Mouse (Mus musculus) heart, postnatal 14 days (tissue): ENCODE results near the gene Lct. TPM values are rescaled to one million over a fixed set of nuclear protein-coding genes. Genes with fewer than 3 reads are reported as not detected.
"Not testable (repeated sequence)": the region's sequence is repeated elsewhere in the genome, so short reads cannot be mapped to it uniquely, and the experiment has no call there.

ENCODE experiments used
- DNase-seq, 2 experiments: peaks; one replicate each; pipeline ENCODE4 v3.0.0; 2021 to 2022
- intact Hi-C: fragments of 180-260 bp; cut with DNase I; formaldehyde crosslinking; loops from one replicate; pipeline ENCODE4 v1.15.1; 2025
- long read RNA-seq, 2 experiments: library from polyadenylated mRNA; stranded (forward); transcript quantifications; one replicate each; pipeline ENCODE4 v2.0.0; 2021
- total RNA-seq, 2 experiments: library from RNA; stranded (reverse); gene quantifications; 2 replicates each; pipeline ENCODE4 v1.2.3; 2021

Lct gene
- under 1 TPM in 1 of 2 experiments, not detected in 1; 0.05 TPM for total RNA-seq
- long read RNA-seq, experiment 1 = 0 reads
- long read RNA-seq, experiment 2 = 0 reads

- DNase-seq = no peak
- intact Hi-C loops = no loop called here
Observed at GRCm38 (mm10) chr1:128328218-128328617, at the start of gene Lct. Gene Lct, minus strand, starts transcription at chr1:128328318.

DNA sequence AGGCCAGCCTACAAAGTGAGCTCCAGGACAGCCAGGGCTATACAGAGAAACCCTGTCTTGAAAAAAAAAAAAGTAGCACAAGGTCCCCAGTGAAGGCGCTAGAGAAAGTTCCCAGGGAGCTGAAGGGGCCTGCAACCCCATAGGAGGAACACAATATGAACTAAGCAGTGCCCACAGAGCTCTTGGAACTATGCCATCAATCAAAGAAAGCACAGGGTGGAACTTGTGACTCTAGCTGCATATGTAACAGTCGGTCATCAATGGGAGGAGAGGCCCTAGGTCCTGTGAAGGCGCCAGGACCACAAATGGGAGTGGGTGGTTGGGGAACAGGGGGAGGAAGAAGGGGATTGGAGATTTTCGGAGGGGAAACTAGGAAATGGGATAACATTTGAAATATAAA, 48.7 kb upstream of the Lct start:
- intact Hi-C loops = no loop called here
- DNase-seq = no peak

DNA sequence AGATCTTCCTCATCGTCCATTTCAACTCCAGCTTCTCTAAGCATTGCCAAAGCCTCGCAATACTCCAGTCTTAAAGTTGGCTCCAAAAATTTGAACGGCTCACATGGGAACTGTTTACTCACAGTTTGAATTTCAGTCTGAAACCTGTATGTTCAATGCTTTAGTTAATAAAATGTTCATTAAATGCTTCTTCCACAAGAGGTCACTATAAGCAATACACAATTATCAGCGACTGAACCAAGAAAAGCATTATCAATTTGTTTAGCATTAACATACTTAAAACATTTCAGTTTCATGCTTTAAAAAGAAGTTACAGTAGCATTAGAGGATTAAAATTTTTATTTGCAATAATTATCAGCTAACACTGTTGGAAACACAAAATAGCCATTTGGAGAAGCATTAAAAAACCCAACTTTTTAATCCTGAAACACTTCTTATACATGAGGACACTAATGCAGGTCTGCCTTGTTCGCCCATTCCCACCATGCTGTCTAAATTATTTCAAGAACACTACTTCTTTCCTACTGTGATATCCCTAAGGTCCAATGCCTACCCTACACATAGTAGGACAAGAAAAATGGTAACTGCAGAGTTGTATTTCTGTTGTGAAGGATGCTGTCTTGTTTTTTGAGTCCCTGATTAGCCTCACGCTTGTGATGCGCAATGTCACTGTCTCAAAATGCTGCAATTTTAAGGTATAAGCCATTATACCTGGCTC, 44.2 kb upstream of the Lct start:
- DNase-seq = no peak
- intact Hi-C loops = loop anchor here (1.0 to 5.0 kb wide), 3 partner anchors 85 to 452 kb away; partner anchors contain the start of gene Cxcr4

DNA sequence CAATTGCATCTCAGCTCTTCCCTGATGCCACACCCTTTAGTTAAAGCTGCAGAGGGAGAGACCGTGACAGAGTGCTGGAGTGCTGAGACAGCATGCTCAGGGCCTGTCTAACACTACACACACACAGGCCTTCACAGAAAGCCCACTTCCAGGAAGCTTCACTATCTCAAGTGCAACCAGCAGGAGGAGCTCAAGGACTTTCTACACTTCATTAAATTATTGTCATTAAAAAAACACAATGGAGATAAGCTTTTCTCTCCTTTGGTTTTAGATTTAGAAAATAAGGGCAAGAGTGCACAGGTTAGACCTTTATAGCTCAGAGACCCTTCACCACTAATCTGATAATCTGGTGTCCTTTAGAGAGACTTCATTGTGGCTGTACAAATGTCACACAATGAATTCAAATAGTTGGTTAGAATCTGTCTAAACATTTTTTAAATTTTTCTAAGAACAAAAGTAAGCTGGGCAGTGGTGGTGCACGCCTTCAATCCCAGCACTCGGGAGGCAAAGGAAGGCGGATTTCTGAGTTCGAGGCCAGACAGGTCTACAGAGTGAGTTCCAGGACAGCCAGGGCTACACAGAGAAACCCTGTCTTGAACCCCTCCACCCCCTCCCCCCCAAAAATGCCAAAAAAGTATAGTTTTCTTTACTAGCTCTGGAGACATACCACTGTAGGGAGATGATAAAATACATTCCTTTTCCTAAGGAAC, 40.8 kb upstream of the Lct start:
- DNase-seq = peak; percentile 52 to 62
- intact Hi-C loops = no loop called here

DNA sequence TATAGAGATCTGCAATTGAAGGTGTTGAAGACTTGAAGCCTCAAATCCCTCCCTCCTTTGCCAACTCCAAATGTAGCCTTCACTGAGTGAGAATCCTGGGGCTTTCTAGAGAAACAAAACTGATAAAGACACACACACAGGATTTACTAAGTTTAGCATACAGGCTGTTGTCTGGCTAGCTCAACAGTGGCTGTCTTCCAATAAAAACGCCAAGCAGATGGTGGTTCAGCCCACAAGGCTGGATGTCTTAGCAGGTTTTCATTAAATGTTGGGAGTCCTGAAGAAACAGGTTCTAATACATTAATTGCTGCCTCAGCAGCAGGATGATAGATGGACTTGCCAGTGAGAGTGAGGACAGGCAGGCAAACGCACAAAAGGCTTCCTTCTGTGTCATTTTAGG, 32.5 kb upstream of the Lct start:
- intact Hi-C loops = no loop called here
- no peak for DNase-seq

- peak; percentile 91 to 94 for DNase-seq
- intact Hi-C loops = no loop called here
Observed at GRCm38 (mm10) chr1:128359554-128360376, 31.6 kb upstream of the Lct start, which contains the start of gene Mcm6. Gene Mcm6, minus strand, starts transcription at chr1:128359664.

GRCm38 (mm10) chr1:128358916-128359553, 30.9 kb upstream of the Lct start:
- peak in 1 of 2 experiments; percentile 10 for DNase-seq
- intact Hi-C loops = no loop called here

DNA sequence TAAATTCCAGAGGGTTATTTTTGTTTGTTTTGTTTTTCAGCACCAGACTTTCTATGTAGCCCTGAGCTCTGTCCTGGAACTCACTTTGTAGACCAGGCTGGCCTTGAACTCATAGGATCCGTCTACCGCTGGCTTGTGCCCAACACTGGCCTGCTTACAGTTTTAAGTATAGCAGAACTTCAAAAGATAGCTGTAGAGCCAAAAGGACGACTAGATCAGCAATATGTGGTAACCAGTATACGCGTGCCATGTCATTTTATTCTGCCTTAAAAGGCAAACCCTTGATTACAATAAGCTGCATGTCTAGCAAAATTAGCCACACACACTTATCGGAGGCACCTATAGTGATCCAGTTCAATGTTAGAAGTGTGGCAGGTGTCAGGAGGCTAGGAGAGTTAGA, 30.2 kb upstream of the Lct start:
- intact Hi-C loops = no loop called here
- DNase-seq = no peak

GRCm38 (mm10) chr1:128357452-128357851, 29.3 kb upstream of the Lct start:
- DNase-seq = no peak
- intact Hi-C loops = no loop called here

DNA sequence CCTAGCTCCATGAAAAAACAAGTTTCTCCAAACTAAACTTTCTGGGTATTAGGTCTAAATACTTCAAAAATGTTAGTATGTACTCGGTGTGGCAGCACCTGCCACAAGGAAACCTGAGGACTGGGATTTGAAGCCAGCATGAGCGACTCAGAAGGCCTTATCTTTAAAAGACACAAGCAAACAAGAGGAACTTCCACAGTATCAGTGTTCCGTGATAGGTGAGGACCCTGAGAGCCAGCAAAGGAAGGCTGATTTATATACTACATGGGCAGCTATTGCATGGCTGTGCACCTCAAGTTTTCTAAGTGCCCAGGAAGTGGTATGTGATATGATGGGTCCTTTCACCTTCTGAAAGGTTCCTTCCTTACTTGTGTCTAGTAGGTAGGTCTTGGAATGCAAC, 25.0 kb upstream of the Lct start:
- DNase-seq = no peak
- intact Hi-C loops = no loop called here

GRCm38 (mm10) chr1:128344232-128344631, 16.1 kb upstream of the Lct start:
- intact Hi-C loops = no loop called here
- no peak for DNase-seq

GRCm38 (mm10) chr1:128337708-128338320, 9.7 kb upstream of the Lct start:
- intact Hi-C loops = no loop called here
- no peak for DNase-seq

DNA sequence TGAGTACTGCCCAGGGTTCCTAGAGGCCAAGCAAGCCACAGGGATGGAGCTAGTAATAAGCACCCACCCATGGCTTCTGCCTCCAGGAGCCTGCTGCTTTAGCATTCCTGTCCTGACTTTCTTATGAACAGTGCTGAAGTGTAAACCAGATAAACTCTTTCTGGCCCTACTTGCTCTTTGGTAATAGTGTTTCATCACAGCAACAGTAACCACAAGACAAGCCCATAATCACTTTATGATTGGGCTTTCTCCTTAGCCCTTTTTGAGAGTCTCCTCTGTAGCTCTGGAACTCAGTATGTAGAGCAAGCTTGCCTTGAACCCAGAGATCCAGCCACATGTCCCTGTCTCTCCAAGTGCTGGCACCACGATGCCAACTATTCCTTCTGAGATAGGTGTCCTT, 2.2 kb upstream of the Lct start:
- intact Hi-C loops = no loop called here
- DNase-seq = no peak

- no peak for DNase-seq
- intact Hi-C loops = no loop called here
Observed at GRCm38 (mm10) chr1:128327165-128327564, 953 bp downstream of the Lct start.

- DNase-seq = no peak
- intact Hi-C loops = no loop called here
Observed at GRCm38 (mm10) chr1:128324776-128325175, 3.3 kb downstream of the Lct start.

- no peak for DNase-seq
- intact Hi-C loops = no loop called here
Observed at GRCm38 (mm10) chr1:128323026-128323643, 5.0 kb downstream of the Lct start.

DNA sequence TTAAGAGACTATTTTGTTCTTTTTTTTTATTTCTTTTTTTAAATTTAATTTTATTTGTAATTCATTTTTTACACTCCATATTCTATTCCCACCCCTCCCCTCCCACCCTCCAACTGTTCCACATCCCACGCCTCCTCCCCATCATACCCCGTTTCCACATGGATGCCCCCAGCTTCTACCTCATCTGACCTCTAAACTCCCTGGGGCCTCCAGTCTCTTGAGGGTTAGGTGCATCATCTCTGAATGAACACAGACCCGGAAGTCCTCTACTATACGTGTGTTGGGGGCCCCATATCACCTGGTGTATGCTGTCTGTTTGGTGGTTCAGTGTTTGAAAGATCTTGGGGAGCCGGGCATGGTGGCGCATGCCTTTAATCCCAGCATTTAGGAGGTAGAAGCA, 8.9 kb downstream of the Lct start:
- DNase-seq, intact Hi-C loops: not testable (repeated sequence)

DNA sequence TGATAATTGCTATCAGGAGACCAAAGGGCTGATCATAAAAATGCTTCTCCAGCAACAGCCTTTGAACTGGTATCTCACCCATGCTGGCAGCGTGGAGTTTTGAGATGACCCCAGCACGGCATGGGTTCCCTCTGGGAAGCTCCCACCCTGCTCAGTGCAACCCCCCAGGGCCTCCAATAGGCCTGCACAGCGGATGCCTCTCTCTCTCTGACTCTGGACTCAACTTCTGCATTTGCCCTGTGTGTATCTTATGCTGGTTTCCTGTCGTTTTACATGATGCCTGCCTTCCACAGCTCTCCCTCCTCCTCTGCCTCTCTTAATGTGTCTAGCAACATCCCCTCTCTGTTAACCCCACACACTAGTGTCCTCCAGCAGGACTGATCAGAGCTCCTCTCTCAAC, 13.5 kb downstream of the Lct start:
- intact Hi-C loops = no loop called here
- DNase-seq = no peak

DNA sequence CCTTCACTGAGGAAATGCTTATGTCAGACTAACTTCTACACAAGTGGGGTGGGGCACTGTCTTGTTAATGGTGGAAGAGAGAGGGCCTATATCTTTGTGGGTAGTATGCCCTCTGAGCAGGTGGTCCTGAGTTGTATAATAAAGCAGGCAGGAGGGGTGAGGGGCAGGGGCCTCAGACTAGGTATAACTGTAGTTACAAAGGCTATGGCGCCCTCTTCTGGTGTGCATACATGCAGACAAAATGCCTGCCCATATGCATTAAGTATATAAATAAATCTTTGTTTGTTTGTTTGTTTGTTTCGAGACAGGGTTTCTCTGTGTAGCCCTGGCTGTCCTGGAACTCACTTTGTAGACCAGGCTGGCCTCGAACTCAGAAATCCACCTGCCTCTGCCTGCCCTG, 19.1 kb downstream of the Lct start:
- intact Hi-C loops = no loop called here
- no peak for DNase-seq

DNA sequence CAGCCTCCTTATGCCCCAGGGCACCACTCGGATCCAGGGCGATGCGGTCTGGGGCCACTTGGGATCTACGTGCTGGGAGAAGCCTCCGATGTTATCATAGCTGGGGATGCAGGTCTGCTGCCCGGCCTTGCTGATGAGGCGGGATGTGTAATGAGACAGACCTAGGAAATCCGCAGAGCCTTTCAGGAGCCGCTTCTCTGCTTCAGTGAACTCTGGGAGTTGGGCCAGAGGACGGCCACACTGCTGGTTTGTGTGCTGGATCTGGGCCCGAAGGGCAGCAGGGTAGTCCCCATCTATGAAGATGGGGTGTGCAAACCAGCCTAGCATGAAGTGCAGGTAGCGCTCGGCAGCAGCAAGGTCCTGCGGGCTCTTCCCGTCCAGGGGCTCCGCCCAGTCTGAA, 24.2 kb downstream of the Lct start:
- DNase-seq = no peak
- intact Hi-C loops = no loop called here
